Mouse (Mus musculus) intestine, embryonic 14.5 days (tissue): ENCODE measurements around the gene Ppp2r2d. TPM values are rescaled to one million over a fixed set of nuclear protein-coding genes. Genes with fewer than 3 reads are reported as not detected.

Experiments used
- ATAC-seq: fragments of 200-750 bp; cut with Nextera tagmentation; replicated peaks from 2 replicates; pipeline ENCODE4 v1.8.0; 2017; ENCODE audit warnings: low read depth, moderate number of reproducible peaks, moderate TSS enrichment, moderate library complexity; ENCODE audit not compliant: low FRiP score, low TSS enrichment
- DNase-seq: peaks from one replicate; pipeline ENCODE4 v3.0.0-alpha.2; 2018; ENCODE audit warnings: low spot score
- H3K27ac ChIP-seq: fragments of 300-500 bp; sonication (generic); 2 replicates; pipeline ENCODE4 v1.5.1; 2014; ENCODE audit warnings: low read depth, mild to moderate bottlenecking, control low read depth
- H3K27me3 ChIP-seq: fragments of 300-500 bp; sonication (generic); replicated peaks from 2 replicates; pipeline ENCODE4 v1.6.1; 2014; ENCODE audit warnings: low read length, control low read depth; ENCODE audit not compliant: control insufficient read depth, insufficient read depth
- H3K36me3 ChIP-seq: fragments of 300-500 bp; sonication (generic); 2 replicates; pipeline ENCODE4 v1.6.1; 2014; ENCODE audit warnings: low read length, control low read depth; ENCODE audit not compliant: control insufficient read depth, insufficient read depth
- H3K4me1 ChIP-seq: fragments of 300-500 bp; sonication (generic); replicated peaks from 2 replicates; pipeline ENCODE4 v1.6.1; 2014; ENCODE audit warnings: low read length, control low read depth, mixed read lengths; ENCODE audit not compliant: control insufficient read depth, insufficient read depth
- H3K4me2 ChIP-seq: fragments of 300-500 bp; sonication (generic); 2 replicates; pipeline ENCODE4 v1.6.1; 2014; ENCODE audit warnings: low read length
- H3K4me3 ChIP-seq: fragments of 300-500 bp; sonication (generic); 2 replicates; pipeline ENCODE4 v1.5.1; 2014; ENCODE audit warnings: low read depth, low read length, control low read depth, mixed read lengths
- H3K9ac ChIP-seq: fragments of 300-500 bp; sonication (generic); 2 replicates; pipeline ENCODE4 v1.6.1; 2014; ENCODE audit warnings: mild to moderate bottlenecking, low read length
- H3K9me3 ChIP-seq: fragments of 300-500 bp; sonication (generic); 2 replicates; pipeline ENCODE4 v1.6.1; 2016; ENCODE audit warnings: low read length, control low read depth; ENCODE audit not compliant: control insufficient read depth
- WGBS: fragments of 180-500 bp; shearing (Covaris S2); extraction: QIAGEN DNeasy Blood & Tissue Kit; methylation state at CpG from one replicate; pipeline ENCODE4 v1.1.7; 2014; 5-methylcytosine and 5-hydroxymethylcytosine counted together
- polyA plus RNA-seq: library from polyadenylated mRNA; unstranded; fragments of >200 nt; fragmentation: Nextera tagmentation; extraction: Ambion mirVana; gene quantifications from 2 replicates; pipeline ENCODE4 v1.2.1, GENCODE M21; 2014

Ppp2r2d gene
- polyA plus RNA-seq, 1 experiment from 2014 or later: 41.9 TPM

GRCm38 (mm10) chr7:138850083-138850482 lies 4.2 kb downstream of the Ppp2r2d start:
- ATAC-seq: no peak
- Histone ChIP-seq H3K4me1 (peaks cover 8% of the 10 kb centered on the region), H3K4me3 (no peak overlapping the region), H3K36me3 (peaks cover 37% of the 10 kb centered on the region), H3K27ac (no peak overlapping the region), H3K9ac (no peak overlapping the region), H3K27me3 (no peaks in the 10 kb centered on the region), H3K4me2 (no peak overlapping the region), H3K9me3 (no peaks in the 10 kb centered on the region)
- DNase-seq: no peak

- Histone ChIP-seq H3K4me2 (no peak overlapping the region), H3K4me3 (no peak overlapping the region), H3K9me3 (no peaks in the 10 kb centered on the region), H3K27ac (no peak overlapping the region), H3K4me1 (no peaks in the 10 kb centered on the region), H3K27me3 (no peaks in the 10 kb centered on the region), H3K36me3 (peaks cover 42% of the 10 kb centered on the region), H3K9ac (no peak overlapping the region)
- ATAC-seq: no peak
- 95% methylated on average over 4 of the region's 4 CpGs for WGBS
- DNase-seq: no peak
Observed at GRCm38 (mm10) chr7:138853417-138854031, 7.6 kb downstream of the Ppp2r2d start.

- Histone ChIP-seq H3K9ac (no peak overlapping the region), H3K27me3 (no peaks in the 10 kb centered on the region), H3K4me3 (no peak overlapping the region), H3K4me1 (no peaks in the 10 kb centered on the region), H3K4me2 (no peak overlapping the region), H3K27ac (no peak overlapping the region), H3K36me3 (peaks cover 46% of the 10 kb centered on the region), H3K9me3 (no peaks in the 10 kb centered on the region)
- DNase-seq (no peak), ATAC-seq (no peak)
- 93% methylated on average over 2 of the region's 2 CpGs for WGBS
Observed at GRCm38 (mm10) chr7:138854201-138854600, 8.3 kb downstream of the Ppp2r2d start.

GRCm38 (mm10) chr7:138856670-138857069 lies 10.8 kb downstream of the Ppp2r2d start:
- 78% methylated on average over 2 of the region's 2 CpGs for WGBS
- DNase-seq: no peak

GRCm38 (mm10) chr7:138863950-138864572 lies 18.2 kb downstream of the Ppp2r2d start:
- 79% methylated on average over 3 of the region's 3 CpGs for WGBS
- Histone ChIP-seq H3K9me3 (no peaks in the 10 kb centered on the region), H3K4me1 (no peaks in the 10 kb centered on the region), H3K4me2 (no peak overlapping the region), H3K36me3 (peaks cover 17% of the 10 kb centered on the region), H3K4me3 (no peak overlapping the region), H3K27me3 (no peaks in the 10 kb centered on the region), H3K27ac (no peak overlapping the region), H3K9ac (no peak overlapping the region)
- DNase-seq: no peak
- no peak for ATAC-seq

More at GRCm38 (mm10) chr7:138856670-138857069, 10.8 kb downstream of the Ppp2r2d start:
- no peak for ATAC-seq
- Histone ChIP-seq H3K36me3 (peaks cover 41% of the 10 kb centered on the region), H3K4me2 (no peak overlapping the region), H3K4me1 (no peaks in the 10 kb centered on the region), H3K9me3 (no peaks in the 10 kb centered on the region), H3K4me3 (no peak overlapping the region), H3K27ac (no peak overlapping the region), H3K27me3 (no peaks in the 10 kb centered on the region), H3K9ac (no peak overlapping the region)

GRCm38 (mm10) chr7:138864776-138865175 lies 18.9 kb downstream of the Ppp2r2d start:
- DNase-seq (no peak), ATAC-seq (no peak)
- H3K9ac ChIP-seq: no peak overlapping the region
- H3K4me2 ChIP-seq: no peak overlapping the region
- H3K4me3 ChIP-seq: no peak overlapping the region
- H3K9me3 ChIP-seq: no peaks in the 10 kb centered on the region
- WGBS: 96% methylated on average over 1 of the region's 1 CpGs
- no peaks in the 10 kb centered on the region for H3K4me1 ChIP-seq
- peaks cover 22% of the 10 kb centered on the region for H3K36me3 ChIP-seq
- no peak overlapping the region for H3K27ac ChIP-seq
- H3K27me3 ChIP-seq: no peaks in the 10 kb centered on the region

GRCm38 (mm10) chr7:138867286-138867685 lies 21.4 kb downstream of the Ppp2r2d start:
- WGBS: 67% methylated on average over 6 of the region's 6 CpGs
- H3K4me2 ChIP-seq: no peak overlapping the region
- no peaks in the 10 kb centered on the region for H3K9me3 ChIP-seq
- H3K9ac ChIP-seq: no peak overlapping the region
- H3K36me3 ChIP-seq: peaks cover 44% of the 10 kb centered on the region
- H3K4me3 ChIP-seq: no peak overlapping the region
- no peaks in the 10 kb centered on the region for H3K4me1 ChIP-seq
- no peaks in the 10 kb centered on the region for H3K27me3 ChIP-seq
- ATAC-seq (no peak), DNase-seq (no peak)
- no peak overlapping the region for H3K27ac ChIP-seq

- H3K4me1 ChIP-seq: no peaks in the 10 kb centered on the region
- WGBS: 92% methylated on average over 4 of the region's 4 CpGs
- DNase-seq: no peak
- H3K9ac ChIP-seq: no peak overlapping the region
- no peak overlapping the region for H3K4me3 ChIP-seq
- H3K36me3 ChIP-seq: peaks cover 50% of the 10 kb centered on the region
- no peaks in the 10 kb centered on the region for H3K9me3 ChIP-seq
- no peaks in the 10 kb centered on the region for H3K27me3 ChIP-seq
- ATAC-seq: no peak
- no peak overlapping the region for H3K4me2 ChIP-seq
- H3K27ac ChIP-seq: no peak overlapping the region
Observed at GRCm38 (mm10) chr7:138868316-138868715, 22.4 kb downstream of the Ppp2r2d start.

GRCm38 (mm10) chr7:138872956-138873355 lies 27.1 kb downstream of the Ppp2r2d start:
- Histone ChIP-seq H3K27ac (no peak overlapping the region), H3K27me3 (no peaks in the 10 kb centered on the region), H3K9ac (no peak overlapping the region), H3K4me3 (no peak overlapping the region), H3K36me3 (peaks cover 95% of the 10 kb centered on the region), H3K9me3 (no peaks in the 10 kb centered on the region), H3K4me2 (no peak overlapping the region), H3K4me1 (no peaks in the 10 kb centered on the region)
- WGBS: 72% methylated on average over 3 of the region's 3 CpGs
- ATAC-seq: no peak
- DNase-seq: no peak
